Mouse (Mus musculus) heart, postnatal 0 days (tissue): ENCODE results near the gene Gfod1. TPM values are rescaled to one million over a fixed set of nuclear protein-coding genes. Genes with fewer than 3 reads are reported as not detected.
A peak's percentile ranks its signal among the peaks of the same experiment; 100 is the strongest.

Experiments used
- ATAC-seq: fragments of 200-750 bp; cut with Nextera tagmentation; 2 replicates; pipeline ENCODE4 v1.8.0; 2017; ENCODE audit warnings: low read depth, moderate number of reproducible peaks, moderate library complexity; ENCODE audit not compliant: insufficient read depth
- DNase-seq: peaks from one replicate; pipeline ENCODE4 v3.0.0-alpha.2; 2016; ENCODE audit warnings: low spot score
- H3K27ac ChIP-seq: fragments of 300-500 bp; sonication (generic); 2 replicates; pipeline ENCODE4 v1.5.1; 2014; ENCODE audit warnings: low read depth, mild to moderate bottlenecking
- H3K27me3 ChIP-seq: fragments of 300-500 bp; sonication (generic); 2 replicates; pipeline ENCODE4 v1.6.1; 2014; ENCODE audit warnings: low read length, mixed read lengths; ENCODE audit not compliant: control insufficient read depth, insufficient read depth
- H3K36me3 ChIP-seq: fragments of 300-500 bp; sonication (generic); replicated peaks from 2 replicates; pipeline ENCODE4 v1.6.1; 2014; ENCODE audit warnings: low read length, mixed read lengths; ENCODE audit not compliant: control insufficient read depth, insufficient read depth
- H3K4me1 ChIP-seq: fragments of 300-500 bp; sonication (generic); 2 replicates; pipeline ENCODE4 v1.6.1; 2014; ENCODE audit warnings: antibody characterized with exemption; ENCODE audit not compliant: control insufficient read depth, insufficient read depth
- H3K4me2 ChIP-seq: fragments of 300-500 bp; sonication (generic); 2 replicates; pipeline ENCODE4 v1.6.1; 2014; ENCODE audit warnings: low read depth, mild to moderate bottlenecking, low read length, moderate library complexity
- H3K4me3 ChIP-seq: fragments of 300-500 bp; sonication (generic); 2 replicates; pipeline ENCODE4 v1.5.1; 2014; ENCODE audit warnings: low read depth, low read length
- H3K9ac ChIP-seq: fragments of 300-500 bp; sonication (generic); replicated peaks from 2 replicates; pipeline ENCODE4 v1.6.1; 2014; ENCODE audit warnings: low read depth, low read length, mixed read lengths
- H3K9me3 ChIP-seq: fragments of 300-500 bp; sonication (generic); replicated peaks from 2 replicates; pipeline ENCODE4 v1.6.1; 2016; ENCODE audit warnings: low read length; ENCODE audit not compliant: control insufficient read depth
- CTCF ChIP-seq: IDR thresholded peaks from 2 replicates; pipeline ENCODE4 v1.5.1; 2016; ENCODE audit warnings: antibody characterized with exemption, control low read depth, low read depth
- EP300 ChIP-seq: IDR thresholded peaks from 2 replicates; pipeline ENCODE4 v1.6.1; 2016; ENCODE audit warnings: antibody characterized with exemption, low read depth
- WGBS: fragments of 180-500 bp; shearing (Covaris S2); extraction: QIAGEN DNeasy Blood & Tissue Kit; methylation state at CpG from one replicate; pipeline ENCODE4 v1.1.7; 2014; 5-methylcytosine and 5-hydroxymethylcytosine counted together
- polyA plus RNA-seq: library from polyadenylated mRNA; unstranded; fragments of >200 nt; fragmentation: Nextera tagmentation; extraction: Ambion mirVana; gene quantifications from 2 replicates; pipeline ENCODE4 v1.2.1, GENCODE M21; 2015
- total RNA-seq: library from RNA; depleted of rRNA; stranded (reverse); fragments of >200 nt; gene quantifications from 2 replicates; pipeline ENCODE4 v1.2.3, GENCODE M21; 2014; ENCODE audit warnings: low replicate concordance

The Gfod1 gene
- total and polyA plus RNA-seq, 2 experiments from 2014 or later = 2.5 to 20.5 TPM

DNA sequence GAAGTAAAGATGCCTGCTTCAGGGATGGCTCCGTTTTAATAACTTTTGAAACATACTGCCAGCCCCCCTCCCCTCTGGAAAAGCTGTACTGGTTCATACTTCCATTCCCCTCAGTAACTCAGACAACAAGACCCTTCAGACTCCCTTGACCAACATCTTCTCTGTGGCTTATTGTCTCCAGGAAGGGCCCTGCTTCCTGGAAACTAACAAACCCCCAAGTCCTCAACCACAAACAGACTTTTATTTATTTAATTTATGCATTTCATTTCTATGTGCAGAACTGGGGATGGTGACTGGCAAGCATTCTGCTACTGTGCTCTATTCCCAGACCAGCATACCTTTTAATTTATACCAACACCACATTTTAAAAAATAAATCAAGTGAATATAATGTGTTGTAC is 21.5 kb upstream of the Gfod1 start:
- no peak overlapping the region for H3K27ac ChIP-seq
- no peak overlapping the region for H3K9ac ChIP-seq
- no peaks in the 10 kb centered on the region for H3K36me3 ChIP-seq
- DNase-seq = no peak
- H3K4me3 ChIP-seq = no peak overlapping the region
- no peak for ATAC-seq
- 76% methylated on average over 1 of the region's 1 CpGs for WGBS
- TF ChIP-seq EP300 (no peak), CTCF (no peak)
- H3K27me3 ChIP-seq = no peaks in the 10 kb centered on the region
- H3K4me1 ChIP-seq = no peaks in the 10 kb centered on the region
- no peaks in the 10 kb centered on the region for H3K9me3 ChIP-seq
- H3K4me2 ChIP-seq = no peak overlapping the region

DNA sequence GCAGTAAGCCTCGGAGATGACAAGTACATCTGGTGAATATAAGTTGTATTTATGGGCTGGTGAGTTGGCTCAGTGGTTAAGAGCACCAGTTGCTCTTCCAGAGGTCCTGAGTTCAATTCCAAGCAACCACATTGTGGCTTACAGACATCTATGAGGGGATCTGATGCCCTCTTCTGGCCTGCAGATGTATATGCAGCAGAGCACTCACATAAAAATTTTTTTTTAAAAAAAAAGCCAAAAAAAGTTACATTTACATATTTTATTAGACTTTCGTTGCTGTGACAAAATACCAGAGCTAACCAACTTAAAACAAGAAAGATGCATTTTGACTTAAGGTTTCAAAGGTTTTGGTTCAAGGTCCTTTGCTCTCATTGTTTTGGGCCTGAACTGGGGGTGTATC is 17.5 kb upstream of the Gfod1 start:
- Histone ChIP-seq H3K36me3 (no peaks in the 10 kb centered on the region), H3K9me3 (no peaks in the 10 kb centered on the region), H3K4me1 (0 out of 2 replicates have a peak, but pooled peaks cover 6% of the 10 kb centered on the region), H3K4me2 (no peak overlapping the region), H3K27me3 (no peaks in the 10 kb centered on the region), H3K4me3 (no peak overlapping the region), H3K27ac (no peak overlapping the region), H3K9ac (no peak overlapping the region)
- DNase-seq (no peak), ATAC-seq (no peak)
- 71% methylated on average over 2 of the region's 2 CpGs for WGBS
- TF ChIP-seq EP300 (no peak), CTCF (peak; percentile 5; the same call in 1 of the 2 replicates)

DNA sequence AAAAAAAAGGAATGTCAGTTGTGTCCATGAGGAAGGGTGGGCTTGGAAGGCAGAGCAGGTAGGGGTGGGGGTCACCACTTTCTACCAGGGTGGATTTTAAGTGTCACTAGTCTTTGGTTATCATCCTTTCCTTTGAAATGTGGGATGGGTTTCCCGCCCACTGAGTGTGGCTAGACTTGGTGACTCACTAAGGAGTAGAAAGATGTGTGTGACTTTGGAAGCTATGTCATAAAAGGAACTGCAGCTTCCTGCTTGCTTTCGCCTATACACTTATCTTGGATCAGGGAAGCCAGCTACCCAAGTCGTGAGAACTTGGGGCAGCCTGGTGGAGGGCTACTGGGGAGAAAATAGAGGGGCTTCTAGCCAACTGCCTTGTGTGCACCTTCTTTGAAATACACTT is 15.4 kb upstream of the Gfod1 start:
- no peaks in the 10 kb centered on the region for H3K27me3 ChIP-seq
- ATAC-seq = no peak
- H3K9me3 ChIP-seq = no peaks in the 10 kb centered on the region
- H3K36me3 ChIP-seq = no peaks in the 10 kb centered on the region
- WGBS = 63% methylated on average over 3 of the region's 3 CpGs
- no peak overlapping the region for H3K4me2 ChIP-seq
- no peak overlapping the region for H3K27ac ChIP-seq
- H3K4me1 ChIP-seq = 0 out of 2 replicates have a peak, but pooled peaks cover 6% of the 10 kb centered on the region
- H3K4me3 ChIP-seq = no peak overlapping the region
- no peak overlapping the region for H3K9ac ChIP-seq
- no peak for TF ChIP-seq CTCF
- TF ChIP-seq EP300 = no peak
- no peak for DNase-seq

DNA sequence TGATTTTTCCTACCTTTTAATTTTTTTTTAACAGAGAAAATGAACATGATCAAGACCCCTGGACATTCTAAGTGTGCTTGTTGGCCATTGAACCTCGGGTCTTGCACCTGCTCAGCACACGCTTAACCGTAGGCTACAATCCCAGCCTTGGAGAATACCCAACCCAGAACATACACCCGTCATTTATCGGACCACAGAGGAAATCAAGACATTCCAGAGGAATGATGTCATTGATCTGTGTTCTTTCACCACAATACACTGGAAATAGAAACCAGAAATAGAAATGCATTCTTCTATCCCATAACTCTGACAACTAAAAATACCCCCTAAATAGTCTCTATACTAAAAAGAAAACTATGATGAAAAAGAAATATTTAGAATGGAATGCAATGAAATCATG is 13.4 kb upstream of the Gfod1 start:
- 0 out of 2 replicates have a peak overlapping the region, but pooled peaks have one; percentile 50 for H3K27ac ChIP-seq
- no peaks in the 10 kb centered on the region for H3K9me3 ChIP-seq
- H3K4me3 ChIP-seq = no peak overlapping the region
- no peak for DNase-seq
- H3K9ac ChIP-seq = no peak overlapping the region
- peak; percentile 51; the same call in 1 of the 2 replicates for ATAC-seq
- WGBS = 34% methylated on average over 5 of the region's 5 CpGs
- H3K27me3 ChIP-seq = no peaks in the 10 kb centered on the region
- no peak overlapping the region for H3K4me2 ChIP-seq
- H3K36me3 ChIP-seq = no peaks in the 10 kb centered on the region
- TF ChIP-seq CTCF (no peak), EP300 (no peak)
- H3K4me1 ChIP-seq = 0 out of 2 replicates have a peak, but pooled peaks cover 6% of the 10 kb centered on the region

DNA sequence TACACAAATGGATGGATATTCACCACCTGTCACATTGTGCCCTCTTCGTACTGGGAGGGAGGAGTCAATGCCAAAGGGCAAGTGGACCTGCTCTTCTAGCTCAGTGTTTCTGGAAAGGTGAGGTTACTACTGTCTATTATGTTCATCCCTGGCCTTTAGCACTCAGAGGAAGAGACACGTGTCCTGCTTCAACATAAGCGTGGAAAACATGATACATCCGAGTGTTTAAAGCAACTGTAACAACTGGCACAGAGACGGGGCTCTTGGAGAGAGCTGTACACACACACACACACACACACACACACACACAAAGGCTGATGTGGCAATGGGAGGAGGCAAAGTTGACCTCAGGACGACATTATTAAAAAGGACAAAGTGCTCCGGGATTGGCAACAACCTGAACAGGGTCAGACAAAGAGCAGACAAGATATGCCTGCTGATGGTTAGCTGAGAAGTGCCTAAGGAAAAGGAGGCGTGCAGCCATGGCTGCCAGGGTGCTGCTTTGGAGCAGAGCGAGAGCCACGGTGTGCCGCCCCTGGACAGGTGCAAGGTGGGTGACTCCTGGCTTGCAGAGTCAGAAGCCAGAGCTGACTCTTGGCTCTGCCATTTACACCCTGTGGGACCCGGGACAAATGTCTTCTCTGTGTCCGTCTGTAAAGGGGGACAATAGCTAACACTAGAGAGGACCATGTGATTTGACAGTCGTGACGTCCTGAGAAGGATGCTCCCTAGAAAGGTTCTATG is 1.4 kb upstream of the Gfod1 start:
- Histone ChIP-seq H3K4me1 (peaks cover 22% of the 10 kb centered on the region), H3K9me3 (no peaks in the 10 kb centered on the region; the same call in 1 of the 2 replicates), H3K4me2 (peak overlapping the region; percentile 99; the same call in 1 of the 2 replicates), H3K9ac (no peak overlapping the region), H3K27me3 (no peaks in the 10 kb centered on the region), H3K27ac (no peak overlapping the region), H3K4me3 (no peak overlapping the region), H3K36me3 (no peaks in the 10 kb centered on the region)
- TF ChIP-seq CTCF = no peak
- no peak for TF ChIP-seq EP300
- 69% methylated on average over 15 of the region's 15 CpGs for WGBS
- ATAC-seq (no peak), DNase-seq (no peak)

DNA sequence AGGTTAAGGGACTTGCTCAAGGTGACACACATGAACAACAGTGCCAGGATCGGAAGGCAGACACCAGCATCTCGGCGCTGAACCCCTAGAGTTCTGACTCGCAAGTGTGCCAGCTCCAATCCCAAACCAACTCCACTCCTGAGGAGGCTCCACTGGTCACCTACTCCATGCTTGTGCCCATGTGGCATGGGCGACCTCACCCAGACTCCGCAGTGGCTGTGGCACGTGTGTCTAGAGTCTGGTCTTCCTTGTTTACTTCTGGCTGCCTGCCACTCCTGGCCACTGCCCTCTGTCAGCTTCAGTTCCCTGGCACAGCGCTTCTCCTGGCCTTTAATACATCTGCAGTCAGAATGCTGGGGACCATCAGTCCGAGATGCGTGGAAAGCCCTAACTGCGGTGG is 728 bp upstream of the Gfod1 start:
- peak; percentile 36 for ATAC-seq
- peak overlapping the region; percentile 92 for H3K27ac ChIP-seq

More for the DNA sequence above, 728 bp upstream of the Gfod1 start:
- H3K9ac ChIP-seq = peak overlapping the region; percentile 32; the same call in 1 of the 2 replicates
- peak overlapping the region; percentile 99 for H3K4me2 ChIP-seq
- TF ChIP-seq EP300 (no peak), CTCF (no peak; the same call in 1 of the 2 replicates)
- H3K4me3 ChIP-seq = peak overlapping the region; percentile 88
- WGBS = 8% methylated on average over 11 of the region's 11 CpGs
- peaks cover 25% of the 10 kb centered on the region for H3K4me1 ChIP-seq
- H3K9me3 ChIP-seq = no peaks in the 10 kb centered on the region; the same call in 1 of the 2 replicates
- H3K27me3 ChIP-seq = no peaks in the 10 kb centered on the region
- H3K36me3 ChIP-seq = no peaks in the 10 kb centered on the region
- DNase-seq = peak; percentile 75
